Mouse (Mus musculus) lung, postnatal 10 days (tissue): ENCODE results near the gene Ankrd24.
A peak's percentile ranks its signal among the peaks of the same experiment; 100 is the strongest.

Experiments used
- DNase-seq: peaks from one replicate; pipeline ENCODE4 v3.0.0; 2021

The Ankrd24 gene

GRCm38 (mm10) chr10:81628390-81628789 lies at the start of gene Ankrd24:
TSS of gene Ankrd24 (plus strand) at chr10:81628540.
- no peak for DNase-seq

- no peak for DNase-seq
Measured at GRCm38 (mm10) chr10:81579967-81580366, 48.4 kb upstream of the Ankrd24 start.

GRCm38 (mm10) chr10:81580441-81581070 lies 47.8 kb upstream of the Ankrd24 start:
- DNase-seq = peak; percentile 57

- no peak for DNase-seq
Measured at GRCm38 (mm10) chr10:81583347-81583746, 45.0 kb upstream of the Ankrd24 start.

- no peak for DNase-seq
Measured at GRCm38 (mm10) chr10:81588739-81589138, 39.6 kb upstream of the Ankrd24 start.

- DNase-seq = no peak
Measured at GRCm38 (mm10) chr10:81591846-81592245, 36.5 kb upstream of the Ankrd24 start.

- DNase-seq = no peak
Measured at GRCm38 (mm10) chr10:81592631-81593030, 35.7 kb upstream of the Ankrd24 start.

- DNase-seq = no peak
Measured at GRCm38 (mm10) chr10:81593223-81593622, 35.1 kb upstream of the Ankrd24 start.

GRCm38 (mm10) chr10:81593935-81594334 lies 34.4 kb upstream of the Ankrd24 start:
- no peak for DNase-seq

- DNase-seq = no peak
Measured at GRCm38 (mm10) chr10:81595599-81595998, 32.7 kb upstream of the Ankrd24 start.

GRCm38 (mm10) chr10:81596611-81597010 lies 31.7 kb upstream of the Ankrd24 start:
- DNase-seq = no peak

GRCm38 (mm10) chr10:81597137-81597950 lies 31.0 kb upstream of the Ankrd24 start:
- peak; percentile 73 for DNase-seq

- no peak for DNase-seq
Measured at GRCm38 (mm10) chr10:81598342-81598741, 30.0 kb upstream of the Ankrd24 start.

GRCm38 (mm10) chr10:81598871-81599270 lies 29.5 kb upstream of the Ankrd24 start:
- DNase-seq = no peak

GRCm38 (mm10) chr10:81599630-81600029 lies 28.7 kb upstream of the Ankrd24 start:
- DNase-seq = no peak

- DNase-seq = no peak
Measured at GRCm38 (mm10) chr10:81600096-81600495, 28.2 kb upstream of the Ankrd24 start.

- DNase-seq = peak; percentile 97
Measured at GRCm38 (mm10) chr10:81600738-81601203, 27.6 kb upstream of the Ankrd24 start, which contains the start of gene Tle6. TSS of gene Tle6 (minus strand) at chr10:81601073.

GRCm38 (mm10) chr10:81601396-81601905 lies 26.9 kb upstream of the Ankrd24 start:
- no peak for DNase-seq

- DNase-seq = peak; percentile 62
Measured at GRCm38 (mm10) chr10:81602741-81603151, 25.6 kb upstream of the Ankrd24 start.

- no peak for DNase-seq
Measured at GRCm38 (mm10) chr10:81604019-81604967, 24.0 kb upstream of the Ankrd24 start.

- DNase-seq = peak; percentile 93
Measured at GRCm38 (mm10) chr10:81604968-81605665, 23.2 kb upstream of the Ankrd24 start.

GRCm38 (mm10) chr10:81605666-81605973 lies 22.7 kb upstream of the Ankrd24 start:
- DNase-seq = no peak
